Mouse (Mus musculus) v-Abl transformed pro-B cells (cell line): ENCODE measurements around the gene 9230112D13Rik.

Experiments used
- in situ Hi-C, 2 experiments: fragments of 400-800 bp; cut with MboI; formaldehyde crosslinking; loops; one replicate each; pipeline ENCODE4 v1.15.1; 2025; ENCODE audit not compliant: unreplicated experiment in 2 of 2

The 9230112D13Rik gene

GRCm38 (mm10) chr14:34544545-34544944, 21.9 kb upstream of the 9230112D13Rik start:
- in situ Hi-C loops = no loop called here

GRCm38 (mm10) chr14:34544001-34544400, 21.4 kb upstream of the 9230112D13Rik start:
- in situ Hi-C loops = no loop called here

DNA sequence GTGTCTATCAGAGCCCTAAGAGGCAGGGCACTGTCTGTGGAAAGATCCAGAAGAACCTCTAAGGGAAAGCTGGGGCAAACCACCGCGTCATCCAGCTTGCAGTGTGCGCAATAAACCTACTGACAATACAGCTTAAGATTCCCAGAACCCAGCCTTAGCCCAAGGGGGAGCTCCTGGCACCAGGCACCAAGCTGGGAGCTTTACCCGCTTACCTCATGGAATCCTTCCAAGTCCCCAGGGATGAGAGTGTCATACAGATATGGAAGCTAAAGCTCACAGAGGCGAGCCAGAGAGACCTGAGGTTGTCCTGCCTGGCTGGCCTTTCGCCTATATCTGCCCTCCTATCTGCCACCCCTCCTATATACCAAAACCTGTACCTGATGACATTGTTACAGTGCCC, 21.0 kb upstream of the 9230112D13Rik start:
- in situ Hi-C loops = no loop called here

DNA sequence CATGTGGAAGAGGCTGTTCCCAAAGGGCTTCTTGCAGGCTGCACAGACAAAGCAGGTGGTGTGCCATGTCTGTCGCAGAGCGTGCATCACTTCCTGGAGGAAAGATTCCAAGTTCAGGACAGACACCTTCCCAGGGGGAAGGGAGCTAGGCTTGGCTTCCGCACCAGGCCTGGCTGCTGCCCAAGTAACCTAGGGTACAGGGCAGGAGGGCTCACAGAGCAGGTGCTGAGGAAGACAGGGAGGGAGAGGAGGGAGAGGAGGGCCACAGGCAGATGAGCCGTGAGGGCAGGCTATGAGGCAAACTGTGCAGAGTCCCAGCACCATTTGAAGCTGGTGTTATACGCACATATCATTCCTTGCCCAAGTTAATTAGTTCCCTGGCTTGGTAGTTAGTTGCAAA, 19.3 kb upstream of the 9230112D13Rik start:
- in situ Hi-C loops = no loop called here

DNA sequence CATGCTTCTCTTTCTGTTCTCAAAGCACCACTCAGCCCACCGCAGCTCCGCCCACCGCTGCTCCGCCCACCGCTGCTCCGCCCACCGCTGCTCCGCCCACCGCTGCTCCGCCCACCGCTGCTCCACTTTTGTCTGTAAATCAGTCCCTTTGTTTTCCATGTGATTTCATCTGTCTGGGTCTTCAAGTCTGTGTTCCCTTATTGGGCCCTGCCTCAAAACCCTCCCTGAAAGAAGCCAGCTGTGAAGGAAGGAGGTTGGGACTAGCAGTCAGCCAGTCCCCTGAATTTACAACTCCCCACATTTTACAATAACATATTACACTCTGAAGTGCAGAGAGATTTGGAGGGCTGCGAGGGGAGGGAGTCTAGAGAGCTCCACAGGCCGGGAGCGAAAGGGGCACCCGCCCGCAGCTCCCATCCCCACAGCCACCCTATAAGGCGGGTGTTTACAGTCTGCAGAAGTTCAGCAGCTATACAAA, 18.1 kb upstream of the 9230112D13Rik start:
- in situ Hi-C loops = no loop called here

DNA sequence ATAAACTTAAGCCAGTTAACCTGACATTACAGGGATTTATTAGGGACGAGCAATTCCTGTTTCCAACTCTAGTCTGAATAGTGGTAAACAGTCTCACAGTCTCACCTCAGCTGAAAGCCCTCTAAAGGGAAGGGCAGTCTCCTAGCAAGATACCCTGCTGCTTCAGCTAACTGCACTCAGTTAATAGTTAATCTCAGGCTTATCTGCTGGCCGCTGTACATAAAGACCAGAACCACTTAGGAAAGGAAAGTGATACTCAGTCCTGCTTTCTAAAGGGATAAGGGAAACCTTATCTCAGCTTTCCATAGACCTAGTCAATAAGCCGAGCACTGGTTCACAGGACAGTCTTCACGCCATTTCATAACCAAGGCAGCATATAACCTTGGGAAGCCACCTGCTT, 13.3 kb upstream of the 9230112D13Rik start:
- in situ Hi-C loops = no loop called here

DNA sequence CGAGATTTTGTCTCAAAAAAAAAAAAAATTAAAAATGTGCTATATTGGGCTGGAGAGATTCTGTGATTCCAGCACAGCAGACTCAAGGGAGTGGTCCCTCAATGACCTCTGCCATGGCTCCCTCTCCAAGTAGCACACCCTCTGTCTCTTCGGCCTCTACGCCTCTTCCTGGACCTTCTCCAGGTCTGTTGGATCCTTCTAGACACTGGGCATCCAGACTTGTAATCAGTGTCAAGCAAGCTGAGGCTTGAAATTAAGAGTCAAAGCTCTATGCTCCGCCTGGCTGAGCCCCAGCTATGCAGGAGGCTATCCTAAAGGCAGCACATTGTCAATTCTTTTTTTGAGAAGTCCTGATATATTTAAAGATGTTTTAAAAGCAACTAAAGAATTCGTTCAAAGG, 10.9 kb upstream of the 9230112D13Rik start:
- in situ Hi-C loops = no loop called here

GRCm38 (mm10) chr14:34532536-34532935, 9.9 kb upstream of the 9230112D13Rik start:
- in situ Hi-C loops = no loop called here

DNA sequence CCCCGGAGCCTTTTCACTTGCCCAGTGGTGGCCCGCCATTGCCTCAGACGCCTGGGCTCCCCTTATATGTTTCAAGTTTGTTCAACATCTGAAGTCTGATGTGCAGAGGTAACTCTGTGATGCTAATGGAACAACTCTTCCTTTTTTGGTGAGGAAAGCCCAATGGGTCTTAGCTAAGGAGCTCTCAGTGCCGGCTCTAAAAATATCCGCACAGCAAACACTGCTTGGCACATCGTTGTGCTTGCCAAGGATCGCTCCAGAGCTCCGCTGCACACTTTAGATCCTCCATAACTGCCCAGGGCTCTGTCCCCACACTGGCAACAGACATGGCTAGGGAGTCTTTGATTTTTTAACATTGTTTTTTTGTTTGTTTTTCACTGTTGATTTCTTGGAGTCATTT, 6.2 kb upstream of the 9230112D13Rik start:
- in situ Hi-C loops = no loop called here

- in situ Hi-C loops = loop anchor here in 1 of 2 experiments (10.0 kb wide), 1 partner anchor 157 kb away; the partner anchor contains the start of gene Wapl
These were observed 4.5 kb downstream of the 9230112D13Rik start for GRCm38 (mm10) chr14:34517959-34518544.

GRCm38 (mm10) chr14:34516960-34517577, 5.5 kb downstream of the 9230112D13Rik start:
- in situ Hi-C loops = loop anchor here in 1 of 2 experiments (10.0 kb wide), 1 partner anchor 158 kb away; the partner anchor contains the start of gene Wapl

DNA sequence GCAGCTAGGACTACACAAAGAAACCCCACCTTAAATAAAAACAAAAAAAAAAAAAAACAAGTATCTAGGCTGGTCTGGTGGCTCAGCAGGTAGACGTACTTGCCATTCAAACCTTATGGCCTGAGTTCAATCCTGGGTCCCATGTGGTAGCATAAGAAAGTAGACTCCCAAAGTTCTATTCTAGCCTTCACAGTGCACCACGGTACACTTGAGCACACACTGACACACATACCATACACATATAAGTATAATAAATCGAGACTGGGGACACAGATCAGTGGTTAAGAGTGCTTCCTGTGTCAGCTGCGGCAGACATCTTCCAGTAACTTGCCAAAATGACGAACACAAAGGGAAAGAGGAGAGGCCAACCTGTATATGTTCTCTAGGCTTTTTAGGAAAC, 6.7 kb downstream of the 9230112D13Rik start:
- in situ Hi-C loops = loop anchor here in 1 of 2 experiments (10.0 kb wide), 1 partner anchor 159 kb away; the partner anchor contains the start of gene Wapl

DNA sequence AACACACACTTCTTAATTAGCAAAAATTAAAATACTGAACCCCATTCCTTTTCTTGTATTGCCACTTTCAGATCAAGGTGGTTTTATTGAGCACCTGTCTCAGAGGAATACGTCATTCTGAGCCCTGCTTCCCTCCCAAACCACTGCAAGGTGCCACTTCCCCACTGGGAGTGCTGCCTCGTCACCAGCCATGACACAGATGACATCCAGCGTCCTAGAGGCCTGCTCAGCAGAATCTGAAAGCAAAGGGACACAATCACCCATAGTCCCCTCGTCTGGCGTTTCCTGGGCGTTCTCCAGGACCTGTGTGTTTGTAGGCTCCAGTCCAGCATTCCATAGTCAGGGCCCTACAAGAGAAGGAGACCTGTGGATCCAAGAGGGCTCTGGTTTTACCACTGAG, 8.5 kb downstream of the 9230112D13Rik start:
- in situ Hi-C loops = loop anchor here in 1 of 2 experiments (5.0 to 10.0 kb wide), 2 partner anchors 33 to 161 kb away; partner anchors contain the start of gene Wapl

DNA sequence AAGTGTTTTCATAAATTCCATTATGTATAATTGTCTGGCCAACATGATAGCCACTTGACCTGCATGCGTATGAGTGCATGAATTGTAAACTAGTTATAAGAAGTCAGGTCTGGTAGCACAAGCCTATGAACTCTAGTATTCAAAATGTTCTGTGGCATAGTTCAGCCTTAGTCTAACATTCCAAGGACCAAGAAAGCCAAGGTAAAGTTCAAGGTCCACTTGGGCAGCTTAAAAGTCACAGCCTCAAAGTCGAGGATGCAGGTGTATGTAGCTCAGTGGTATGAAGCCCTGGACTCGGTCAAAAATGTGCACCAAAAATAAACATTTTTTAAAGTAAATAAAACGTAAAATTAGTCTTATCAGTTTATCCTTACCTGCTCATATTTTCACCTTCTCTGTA, 10.0 kb downstream of the 9230112D13Rik start:
- in situ Hi-C loops = loop anchor here in 1 of 2 experiments (5.0 to 10.0 kb wide), 2 partner anchors 35 to 162 kb away; partner anchors contain the start of gene Wapl

DNA sequence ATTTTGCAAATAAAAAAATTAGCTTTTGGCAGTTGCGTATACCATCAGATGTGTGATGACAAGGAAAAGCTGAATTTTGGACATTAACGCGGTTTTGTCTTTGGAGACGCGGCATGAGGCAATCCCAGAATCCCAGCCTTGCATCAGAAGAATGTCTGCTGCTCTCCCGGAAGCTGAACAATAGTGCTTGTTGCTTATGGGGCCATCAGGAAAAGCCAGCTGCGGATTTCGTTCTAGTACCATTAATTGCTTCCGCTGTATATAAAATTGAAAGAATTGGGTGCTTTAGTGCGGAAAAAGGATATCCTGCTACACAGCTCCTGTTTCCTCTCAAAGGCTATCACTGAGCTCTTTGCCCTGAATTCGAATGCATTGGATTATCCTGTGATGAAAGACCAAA, 10.7 kb downstream of the 9230112D13Rik start:
- in situ Hi-C loops = loop anchor here in 1 of 2 experiments (5.0 to 10.0 kb wide), 2 partner anchors 35 to 163 kb away; partner anchors contain the start of gene Wapl

- in situ Hi-C loops = no loop called here
These were observed 13.7 kb downstream of the 9230112D13Rik start for GRCm38 (mm10) chr14:34508842-34509439.

DNA sequence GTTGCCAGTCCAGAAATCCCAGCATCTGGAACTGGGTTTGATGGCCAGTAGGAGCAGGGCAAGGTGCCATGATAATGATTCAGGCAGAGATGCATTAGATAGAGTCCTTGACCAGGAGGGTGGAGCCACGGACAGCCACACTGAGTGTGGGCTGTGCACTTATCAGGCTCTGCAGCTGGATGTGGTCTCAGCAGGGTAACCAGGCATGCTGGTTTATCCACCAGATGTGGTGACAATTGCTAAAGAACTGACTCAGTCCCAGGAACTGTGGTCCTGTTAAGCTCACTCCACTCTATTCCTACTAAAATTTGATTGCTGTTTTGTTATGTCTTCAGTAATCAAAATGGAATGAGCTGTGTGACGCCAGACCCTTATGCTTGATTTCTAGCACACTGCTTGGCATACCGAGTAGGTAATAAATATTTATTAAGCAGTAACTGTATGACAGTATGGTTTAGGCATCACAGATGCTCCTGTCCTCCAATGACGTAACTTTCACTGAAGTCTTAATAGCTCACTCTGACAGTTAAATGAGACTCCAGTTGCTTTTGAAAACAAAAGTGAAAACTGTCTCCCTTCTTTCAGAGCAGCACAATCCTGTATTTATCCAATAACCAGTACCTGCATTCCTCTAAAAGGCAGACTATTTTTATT, 14.3 kb downstream of the 9230112D13Rik start:
- in situ Hi-C loops = no loop called here

DNA sequence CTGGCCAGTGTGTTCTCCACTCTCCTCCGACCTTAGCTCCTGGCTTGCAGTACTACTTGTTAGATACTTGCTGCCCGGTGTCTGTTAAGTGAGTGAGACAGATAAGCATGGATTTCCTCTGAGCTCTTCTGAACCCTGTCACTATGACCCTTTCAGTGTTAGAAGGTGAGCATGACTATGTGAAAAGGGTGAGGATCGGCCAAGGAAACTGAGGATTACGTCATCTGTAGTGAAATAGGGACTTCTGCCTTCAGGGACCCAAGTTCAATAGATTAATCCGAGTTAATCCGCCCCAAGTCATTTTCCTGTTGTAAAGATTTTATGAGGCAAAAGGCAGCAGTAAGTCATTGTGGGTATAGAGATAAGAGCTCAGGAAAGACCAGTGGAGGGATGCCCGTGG, 17.3 kb downstream of the 9230112D13Rik start:
- in situ Hi-C loops = no loop called here

DNA sequence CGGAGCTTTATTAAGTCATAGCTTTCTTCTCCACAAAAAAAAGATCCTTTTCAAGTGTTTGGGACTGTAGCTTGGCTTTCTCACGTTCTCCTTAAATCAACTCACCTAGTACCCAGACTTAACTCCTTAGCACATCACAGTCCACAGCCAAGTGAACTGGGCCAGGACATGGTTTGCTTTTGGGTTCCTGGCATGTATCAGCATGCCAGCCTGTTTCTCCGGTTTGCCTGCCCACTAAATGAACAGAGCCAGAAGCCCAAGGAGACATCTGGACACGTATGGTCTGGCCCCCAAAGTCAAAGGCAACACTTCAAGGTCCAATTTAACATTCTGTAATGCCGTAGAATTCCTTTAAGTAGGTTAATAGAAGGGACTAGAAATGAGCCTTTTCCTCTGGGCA, 18.2 kb downstream of the 9230112D13Rik start:
- in situ Hi-C loops = no loop called here

- in situ Hi-C loops = no loop called here
These were observed 18.8 kb downstream of the 9230112D13Rik start for GRCm38 (mm10) chr14:34503759-34504158.

GRCm38 (mm10) chr14:34503325-34503647, 19.3 kb downstream of the 9230112D13Rik start, which contains the start of gene Bmpr1a:
TSS of gene Bmpr1a (minus strand) at chr14:34503341.
- in situ Hi-C loops = no loop called here
